Mouse (Mus musculus) CH12.LX (cell line): ENCODE measurements at regions not wholly inside any gene's neighbourhood (a gene's known extent, or its start where the extent isn't known, plus 50 kb on each side); places are given as distances from the start of the nearest gene placed in this dataset.

ENCODE experiments used
- DNase-seq: peaks from one replicate; pipeline ENCODE4 v3.0.0-alpha.2; 2013; ENCODE audit errors: extremely low read depth
- H3K27ac ChIP-seq: 2 replicates; pipeline ENCODE4 v1.5.1; 2012; ENCODE audit warnings: low read depth, mild to moderate bottlenecking, control low read depth, moderate library complexity; ENCODE audit not compliant: insufficient read depth
- H3K27me3 ChIP-seq: replicated peaks from 2 replicates; pipeline ENCODE3; 2012; ENCODE audit warnings: inconsistent platforms
- H3K36me3 ChIP-seq, 2 experiments: replicated peaks in 1 of 2; 2 replicates each; pipeline versions ENCODE3 to v1.6.1; 2012; ENCODE audit warnings: inconsistent platforms in 1 of 2, low read length in 1 of 2, mild to moderate bottlenecking in 1 of 2, mixed read lengths in 1 of 2, moderate library complexity in 1 of 2; ENCODE audit not compliant: control insufficient read depth in 1 of 2, insufficient read depth in 1 of 2
- H3K4me1 ChIP-seq, 2 experiments: 2 replicates each; pipeline ENCODE4 v1.6.1; 2012; ENCODE audit warnings: inconsistent platforms in 1 of 2, moderate library complexity in 1 of 2; ENCODE audit not compliant: insufficient read depth in 2 of 2, control insufficient read depth in 1 of 2
- H3K4me2 ChIP-seq: 2 replicates; pipeline ENCODE4 v1.6.1; 2012; ENCODE audit warnings: low read depth, mild to moderate bottlenecking, control low read depth; ENCODE audit not compliant: poor library complexity, insufficient read depth, severe bottlenecking
- H3K4me3 ChIP-seq, 3 experiments: fragments of 150-350 bp in 1 of 3; sonication (generic) in 1 of 3; replicated peaks in 1 of 3; 2 replicates each; pipeline versions ENCODE3 to v1.5.1; 2011 to 2012; ENCODE audit warnings: low read depth in 2 of 3, low read length in 2 of 3, mild to moderate bottlenecking in 2 of 3, moderate library complexity in 2 of 3, control low read depth in 1 of 3, improper control_type of control experiment in 1 of 3, inconsistent platforms in 1 of 3, mixed read lengths in 1 of 3; ENCODE audit not compliant: poor library complexity in 1 of 3
- H3K79me2 ChIP-seq: replicated peaks from 2 replicates; pipeline ENCODE4 v1.6.1; 2012; ENCODE audit warnings: mild to moderate bottlenecking, moderate library complexity; ENCODE audit not compliant: control insufficient read depth, poor library complexity, insufficient read depth, severe bottlenecking; ENCODE audit errors: extremely low read depth
- H3K9ac ChIP-seq: 2 replicates; pipeline ENCODE4 v1.6.1; 2012; ENCODE audit warnings: low read depth, mild to moderate bottlenecking, control low read depth, moderate library complexity; ENCODE audit not compliant: insufficient read depth
- H3K9me3 ChIP-seq: replicated peaks from 2 replicates; pipeline ENCODE3; 2012; ENCODE audit warnings: low read length, inconsistent platforms, mixed read lengths
- E2F4 ChIP-seq: IDR thresholded peaks from 2 replicates; pipeline ENCODE4 v1.6.1; 2011; ENCODE audit warnings: low read depth, low read length, improper control_type of control experiment; ENCODE audit not compliant: insufficient replicate concordance
- ELF1 ChIP-seq: IDR thresholded peaks from 2 replicates; pipeline ENCODE4 v1.6.1; 2014; ENCODE audit warnings: low read depth, mild to moderate bottlenecking, inconsistent platforms, low read length, improper control_type of control experiment
- EP300 ChIP-seq: IDR thresholded peaks from 2 replicates; pipeline ENCODE4 v1.6.1; 2011; ENCODE audit warnings: low read length, improper control_type of control experiment
- GABPA ChIP-seq: IDR thresholded peaks from 2 replicates; pipeline ENCODE4 v1.6.1; 2012; ENCODE audit warnings: low read depth, low read length, improper control_type of control experiment, inconsistent platforms; ENCODE audit not compliant: insufficient replicate concordance
- IRF4 ChIP-seq: IDR thresholded peaks from 2 replicates; pipeline ENCODE4 v1.6.1; 2014; ENCODE audit warnings: low read depth, mild to moderate bottlenecking, inconsistent platforms, low read length, improper control_type of control experiment
- JUND ChIP-seq: conservative IDR thresholded peaks from 2 replicates; pipeline ENCODE4 v1.6.1; 2011; ENCODE audit warnings: low read depth, low read length, improper control_type of control experiment
- MAFK ChIP-seq: IDR thresholded peaks from 2 replicates; pipeline ENCODE4 v1.6.1; 2011; ENCODE audit warnings: low read length, improper control_type of control experiment; ENCODE audit not compliant: insufficient replicate concordance
- MAX ChIP-seq: IDR thresholded peaks from 2 replicates; pipeline ENCODE4 v1.6.1; 2011; ENCODE audit warnings: low read length, improper control_type of control experiment
- MAZ ChIP-seq: IDR thresholded peaks from 2 replicates; pipeline ENCODE4 v1.6.1; 2012; ENCODE audit warnings: low read depth, mild to moderate bottlenecking, inconsistent platforms, low read length, improper control_type of control experiment, moderate library complexity
- MEF2A ChIP-seq: IDR thresholded peaks from 2 replicates; pipeline ENCODE4 v1.6.1; 2014; ENCODE audit warnings: low read depth, mild to moderate bottlenecking, inconsistent platforms, low read length, improper control_type of control experiment, borderline replicate concordance
- MXI1 ChIP-seq: IDR thresholded peaks from 2 replicates; pipeline ENCODE4 v1.6.1; 2011; ENCODE audit warnings: mild to moderate bottlenecking, low read depth, low read length, improper control_type of control experiment
- MYC ChIP-seq: IDR thresholded peaks from 2 replicates; pipeline ENCODE4 v1.6.1; 2011; ENCODE audit warnings: low read depth, mild to moderate bottlenecking, improper control_type of control experiment, low read length
- PAX5 ChIP-seq: IDR thresholded peaks from 2 replicates; pipeline ENCODE4 v1.6.1; 2012; ENCODE audit warnings: low read length, inconsistent platforms, mixed read lengths
- POLR2AphosphoS2 ChIP-seq: IDR thresholded peaks from 2 replicates; pipeline ENCODE4 v1.6.1; 2011; ENCODE audit warnings: low read depth, low read length, improper control_type of control experiment
- RCOR1 ChIP-seq: conservative IDR thresholded peaks from 2 replicates; pipeline ENCODE4 v1.6.1; 2012; ENCODE audit warnings: low read depth, mild to moderate bottlenecking, inconsistent platforms, low read length, improper control_type of control experiment
- SIN3A ChIP-seq: IDR thresholded peaks from 2 replicates; pipeline ENCODE4 v1.6.1; 2012; ENCODE audit warnings: low read length, improper control_type of control experiment, inconsistent platforms
- TBP ChIP-seq: conservative IDR thresholded peaks from 2 replicates; pipeline ENCODE4 v1.6.1; 2011; ENCODE audit warnings: low read depth, low read length, improper control_type of control experiment
- TCF12 ChIP-seq: IDR thresholded peaks from 2 replicates; pipeline ENCODE4 v1.6.1; 2014; ENCODE audit warnings: low read depth, mild to moderate bottlenecking, inconsistent platforms, low read length, improper control_type of control experiment
- UBTF ChIP-seq: IDR thresholded peaks from 2 replicates; pipeline ENCODE4 v1.6.1; 2012; ENCODE audit warnings: low read depth, mild to moderate bottlenecking, inconsistent platforms, low read length, improper control_type of control experiment, moderate library complexity
- USF1 ChIP-seq: IDR thresholded peaks from 2 replicates; pipeline ENCODE4 v1.6.1; 2014; ENCODE audit warnings: low read depth, mild to moderate bottlenecking, inconsistent platforms, low read length, improper control_type of control experiment
- ZC3H11A ChIP-seq: IDR thresholded peaks from 2 replicates; pipeline ENCODE4 v1.6.1; 2012; ENCODE audit warnings: low read depth, mild to moderate bottlenecking, inconsistent platforms, low read length, improper control_type of control experiment
- ZKSCAN1 ChIP-seq: IDR thresholded peaks from 2 replicates; pipeline ENCODE4 v1.6.1; 2012; ENCODE audit warnings: low read depth, inconsistent platforms, low read length, improper control_type of control experiment, borderline replicate concordance
- ZNF384 ChIP-seq: IDR thresholded peaks from 2 replicates; pipeline ENCODE4 v1.6.1; 2012; ENCODE audit warnings: low read depth, low read length, improper control_type of control experiment, inconsistent platforms
- dilution Hi-C: fragments of 300-500 bp; cut with MboI; formaldehyde crosslinking; loops from 2 replicates; pipeline ENCODE4 v1.14.3; 2020; ENCODE audit warnings: low sequenced_read_pairs; ENCODE audit not compliant: extremely low pct_unique_long_range_greater_than_20kb, extremely low pct_ligation_motif_present
- in situ Hi-C: fragments of 300-500 bp; cut with MboI; formaldehyde crosslinking; loops from 3 replicates; pipeline ENCODE4 v1.14.3; 2019; ENCODE audit warnings: low sequenced_read_pairs, low pct_ligation_motif_present, low pct_unique_long_range_greater_than_20kb, mixed read lengths

GRCm38 (mm10) chr3:148491287-148491686, 499.1 kb downstream of the Adgrl2 start (continued):
- TF ChIP-seq MAFK (no peak), ELF1 (0 out of 2 replicates have a peak, but pooled peaks have one; percentile 36), JUND (peak; percentile 99), MXI1 (no peak)

- DNase-seq: no peak
- no peaks in the 10 kb centered on the region for H3K79me2 ChIP-seq
- H3K4me2 ChIP-seq: no peak overlapping the region
- dilution Hi-C loops: no loop called here
- no peaks in the 10 kb centered on the region for H3K9me3 ChIP-seq
- no peak overlapping the region for H3K9ac ChIP-seq
- in situ Hi-C loops: no loop called here
- no peaks in the 10 kb centered on the region for H3K27me3 ChIP-seq
- no peak overlapping the region for H3K4me3 ChIP-seq
- H3K27ac ChIP-seq: no peak overlapping the region
- no peaks in the 10 kb centered on the region for H3K36me3 ChIP-seq
- H3K4me1 ChIP-seq: peaks cover 19 to 35% of the 10 kb centered on the region in 2 experiments
- TF ChIP-seq TCF12: no peak
- TF ChIP-seq UBTF: no peak
- TF ChIP-seq POLR2AphosphoS2: no peak
- no peak for TF ChIP-seq PAX5
- TF ChIP-seq ZNF384: no peak
- no peak for TF ChIP-seq RCOR1
- no peak for TF ChIP-seq ELF1
- TF ChIP-seq MAZ: no peak
- no peak for TF ChIP-seq ZKSCAN1
- TF ChIP-seq MEF2A: no peak
- TF ChIP-seq USF1: no peak
- no peak for TF ChIP-seq SIN3A
- TF ChIP-seq MAX: no peak
These were observed 501.2 kb downstream of the Adgrl2 start for GRCm38 (mm10) chr3:148489201-148489600.

- Histone ChIP-seq H3K27me3 (no peaks in the 10 kb centered on the region), H3K4me2 (peak overlapping the region; percentile 67), H3K4me1 (peaks cover 19 to 35% of the 10 kb centered on the region in 2 experiments), H3K9ac (no peak overlapping the region), H3K9me3 (no peaks in the 10 kb centered on the region), H3K79me2 (no peaks in the 10 kb centered on the region), H3K27ac (no peak overlapping the region), H3K36me3 (no peaks in the 10 kb centered on the region), H3K4me3 (peak overlapping the region in 2 of 3 experiments; percentile 2 to 29)
- dilution Hi-C loops (no loop called here), in situ Hi-C loops (no loop called here)
- TF ChIP-seq USF1 (no peak), E2F4 (no peak), TBP (0 out of 2 replicates have a peak, but pooled peaks have one; percentile 43), MAFK (peak; percentile 76), ZKSCAN1 (no peak), MYC (no peak), ZC3H11A (no peak), EP300 (no peak), GABPA (no peak), TCF12 (no peak), IRF4 (no peak; the same call in 1 of the 2 replicates)
- DNase-seq: no peak
These were observed 502.4 kb downstream of the Adgrl2 start for GRCm38 (mm10) chr3:148487949-148488348.
